Mouse (Mus musculus) MEL (cell line): ENCODE results near the gene Ppa1. TPM values are rescaled to one million over a fixed set of nuclear protein-coding genes. Genes with fewer than 3 reads are reported as not detected.
A peak's percentile ranks its signal among the peaks of the same experiment; 100 is the strongest.
"Not testable (repeated sequence)": the region's sequence is repeated elsewhere in the genome, so short reads cannot be mapped to it uniquely, and the experiment has no call there.

ENCODE experiments used
- DNase-seq: peaks from one replicate; pipeline ENCODE4 v3.0.0; 2011; ENCODE audit warnings: low read depth, low spot score
- H3K27ac ChIP-seq: 2 replicates; pipeline ENCODE4 v1.5.1; 2012; ENCODE audit warnings: low read depth, mild to moderate bottlenecking, control low read depth, low read length, moderate library complexity; ENCODE audit not compliant: control insufficient read depth
- H3K27me3 ChIP-seq, 2 experiments: fragments of 150-350 bp in 1 of 2; sonication (generic) in 1 of 2; 2 replicates each; pipeline ENCODE4 v1.6.1; 2012; ENCODE audit warnings: low read length in 2 of 2, mild to moderate bottlenecking in 2 of 2, improper control_type of control experiment in 1 of 2, moderate library complexity in 1 of 2; ENCODE audit not compliant: insufficient read depth in 2 of 2, control insufficient read depth in 1 of 2
- H3K36me3 ChIP-seq, 2 experiments: 2 replicates each; pipeline ENCODE4 v1.6.1; 2012 to 2014; ENCODE audit warnings: low read length in 2 of 2, improper control_type of control experiment in 1 of 2, inconsistent platforms in 1 of 2, mild to moderate bottlenecking in 1 of 2; ENCODE audit not compliant: insufficient read depth in 2 of 2, control insufficient read depth in 1 of 2
- H3K4me1 ChIP-seq, 2 experiments: fragments of 150-350 bp in 1 of 2; sonication (generic) in 1 of 2; 2 replicates each; pipeline ENCODE4 v1.6.1; 2012; ENCODE audit warnings: low read length in 2 of 2, improper control_type of control experiment in 1 of 2, mild to moderate bottlenecking in 1 of 2; ENCODE audit not compliant: insufficient read depth in 2 of 2, control insufficient read depth in 1 of 2
- H3K4me3 ChIP-seq, 2 experiments: fragments of 150-350 bp in 1 of 2; sonication (generic) in 1 of 2; 2 replicates each; pipeline ENCODE4 v1.5.1; 2012; ENCODE audit warnings: low read depth in 2 of 2, low read length in 2 of 2, mild to moderate bottlenecking in 2 of 2, moderate library complexity in 2 of 2, control low read depth in 1 of 2, improper control_type of control experiment in 1 of 2; ENCODE audit not compliant: control insufficient read depth in 1 of 2, insufficient read depth in 1 of 2
- H3K79me2 ChIP-seq: 2 replicates; pipeline ENCODE4 v1.6.1; 2012; ENCODE audit warnings: mild to moderate bottlenecking, low read length, moderate library complexity; ENCODE audit not compliant: control insufficient read depth, poor library complexity, insufficient read depth
- H3K9ac ChIP-seq: 2 replicates; pipeline ENCODE4 v1.6.1; 2012; ENCODE audit warnings: low read depth, mild to moderate bottlenecking, control low read depth, low read length, moderate library complexity; ENCODE audit not compliant: control insufficient read depth, poor library complexity, severe bottlenecking
- H3K9me3 ChIP-seq: fragments of 150-350 bp; sonication (generic); replicated peaks from 2 replicates; pipeline ENCODE4 v1.6.1; 2012; ENCODE audit warnings: mild to moderate bottlenecking, low read length, improper control_type of control experiment, moderate library complexity; ENCODE audit not compliant: insufficient read depth
- CHD2 ChIP-seq: IDR thresholded peaks from 2 replicates; pipeline ENCODE4 v1.6.1; 2011; ENCODE audit warnings: low read length, improper control_type of control experiment
- CTCF ChIP-seq, 3 experiments: IDR thresholded peaks in 2 of 3; conservative IDR thresholded peaks in 1 of 3; 2 replicates each; pipeline ENCODE4 v1.5.1; 2011 to 2012; ENCODE audit warnings: low read length in 3 of 3, low read depth in 2 of 3, mild to moderate bottlenecking in 2 of 3, improper control_type of control experiment in 1 of 3, inconsistent platforms in 1 of 3, mixed read lengths in 1 of 3, moderate library complexity in 1 of 3; ENCODE audit not compliant: control insufficient read depth in 1 of 3, insufficient read depth in 1 of 3, poor library complexity in 1 of 3, severe bottlenecking in 1 of 3
- EP300 ChIP-seq, 2 experiments: IDR thresholded peaks; 2 replicates each; pipeline ENCODE4 v1.6.1; 2011; ENCODE audit warnings: improper control_type of control experiment in 2 of 2, low read length in 2 of 2, low read depth in 1 of 2, mild to moderate bottlenecking in 1 of 2
- ETS1 ChIP-seq: IDR thresholded peaks from 2 replicates; pipeline ENCODE4 v1.6.1; 2012; ENCODE audit warnings: low read depth, mild to moderate bottlenecking, inconsistent platforms, low read length, improper control_type of control experiment, moderate library complexity
- HCFC1 ChIP-seq: IDR thresholded peaks from 2 replicates; pipeline ENCODE4 v1.6.1; 2012; ENCODE audit warnings: low read depth, mild to moderate bottlenecking, inconsistent platforms, low read length, improper control_type of control experiment, moderate library complexity
- JUND ChIP-seq: IDR thresholded peaks from 2 replicates; pipeline ENCODE4 v1.6.1; 2011; ENCODE audit warnings: low read depth, mild to moderate bottlenecking, improper control_type of control experiment, low read length
- MAX ChIP-seq: IDR thresholded peaks from 2 replicates; pipeline ENCODE4 v1.6.1; 2011; ENCODE audit warnings: low read length, improper control_type of control experiment
- MXI1 ChIP-seq: IDR thresholded peaks from 2 replicates; pipeline ENCODE4 v1.6.1; 2011; ENCODE audit warnings: mild to moderate bottlenecking, low read depth, low read length, improper control_type of control experiment
- MYB ChIP-seq: IDR thresholded peaks from 2 replicates; pipeline ENCODE4 v1.6.1; 2011; ENCODE audit warnings: mild to moderate bottlenecking, low read depth, low read length, improper control_type of control experiment
- NELFE ChIP-seq: IDR thresholded peaks from 2 replicates; pipeline ENCODE4 v1.6.1; 2011; ENCODE audit warnings: low read depth, low read length, improper control_type of control experiment
- NRF1 ChIP-seq: IDR thresholded peaks from 2 replicates; pipeline ENCODE4 v1.6.1; 2014; ENCODE audit warnings: low read depth, mild to moderate bottlenecking, inconsistent platforms, low read length, improper control_type of control experiment, moderate library complexity; ENCODE audit not compliant: poor library complexity, insufficient read depth, severe bottlenecking
- RAD21 ChIP-seq: IDR thresholded peaks from 2 replicates; pipeline ENCODE4 v1.6.1; 2011; ENCODE audit warnings: mild to moderate bottlenecking, low read depth, low read length, improper control_type of control experiment
- SIN3A ChIP-seq: IDR thresholded peaks from 2 replicates; pipeline ENCODE4 v1.6.1; 2012; ENCODE audit warnings: low read length, improper control_type of control experiment, inconsistent platforms
- SMC3 ChIP-seq: IDR thresholded peaks from 2 replicates; pipeline ENCODE4 v1.6.1; 2011; ENCODE audit warnings: low read depth, low read length, improper control_type of control experiment
- TAL1 ChIP-seq: IDR thresholded peaks from 2 replicates; pipeline ENCODE4 v1.6.1; 2012; ENCODE audit warnings: mild to moderate bottlenecking, inconsistent platforms, low read length, moderate library complexity, mixed read lengths
- TBP ChIP-seq: IDR thresholded peaks from 2 replicates; pipeline ENCODE4 v1.8.0; 2011; ENCODE audit warnings: low read depth, low read length, improper control_type of control experiment
- USF2 ChIP-seq, 2 experiments: IDR thresholded peaks; 2 replicates each; pipeline ENCODE4 v1.6.1; 2011 to 2012; ENCODE audit warnings: improper control_type of control experiment in 2 of 2, low read length in 2 of 2, borderline replicate concordance in 1 of 2, inconsistent platforms in 1 of 2, low read depth in 1 of 2, mild to moderate bottlenecking in 1 of 2; ENCODE audit not compliant: insufficient read depth in 1 of 2
- ZC3H11A ChIP-seq: IDR thresholded peaks from 2 replicates; pipeline ENCODE4 v1.6.1; 2012; ENCODE audit warnings: low read depth, mild to moderate bottlenecking, inconsistent platforms, low read length, improper control_type of control experiment
- ZNF384 ChIP-seq: IDR thresholded peaks from 2 replicates; pipeline ENCODE4 v1.6.1; 2012; ENCODE audit warnings: low read depth, mild to moderate bottlenecking, inconsistent platforms, low read length, improper control_type of control experiment
- polyA plus RNA-seq, 2 experiments: library from polyadenylated mRNA; stranded (reverse) in 1 of 2; unstranded in 1 of 2; fragments of >175 nt in 1 of 2; fragments of >200 nt in 1 of 2; gene quantifications; 2 replicates each; pipeline versions ENCODE4 v1.2.1 to v1.2.4; 2012; ENCODE audit warnings: low replicate concordance in 2 of 2, low read depth in 1 of 2; ENCODE audit not compliant: insufficient read length in 2 of 2, insufficient read depth in 1 of 2, missing spikeins in 1 of 2
- total RNA-seq: library from RNA; depleted of rRNA; stranded (reverse); fragments of 300-350 nt; gene quantifications from 2 replicates; pipeline ENCODE4 v1.2.3, GENCODE M21; 2012

Gene Ppa1
- total and polyA plus RNA-seq, 3 experiments: 197 to 201 TPM; not detected in 1

DNA sequence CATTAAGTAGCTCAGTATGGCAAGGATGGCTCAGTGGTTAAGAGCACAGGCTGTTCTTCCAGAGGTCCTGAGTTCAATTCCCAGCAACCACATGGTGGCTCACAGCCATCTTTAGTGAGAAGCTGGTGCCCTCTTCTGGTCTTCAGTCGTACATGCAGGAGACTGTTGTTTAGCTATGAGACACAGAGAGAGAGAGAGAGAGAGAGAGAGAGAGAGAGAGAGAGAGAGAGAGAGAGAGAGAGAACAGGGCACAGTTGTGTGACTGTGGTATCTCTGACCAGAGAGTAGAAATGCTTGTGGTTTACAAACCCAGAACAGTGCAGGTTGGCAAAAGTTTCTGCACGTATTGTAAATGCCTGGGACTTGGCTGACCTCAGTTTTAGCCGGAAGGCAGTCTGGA lies 24.5 kb upstream of the Ppa1 start:
- DNase-seq: peak; percentile 45
- H3K4me1 ChIP-seq: not testable (repeated sequence)

DNA sequence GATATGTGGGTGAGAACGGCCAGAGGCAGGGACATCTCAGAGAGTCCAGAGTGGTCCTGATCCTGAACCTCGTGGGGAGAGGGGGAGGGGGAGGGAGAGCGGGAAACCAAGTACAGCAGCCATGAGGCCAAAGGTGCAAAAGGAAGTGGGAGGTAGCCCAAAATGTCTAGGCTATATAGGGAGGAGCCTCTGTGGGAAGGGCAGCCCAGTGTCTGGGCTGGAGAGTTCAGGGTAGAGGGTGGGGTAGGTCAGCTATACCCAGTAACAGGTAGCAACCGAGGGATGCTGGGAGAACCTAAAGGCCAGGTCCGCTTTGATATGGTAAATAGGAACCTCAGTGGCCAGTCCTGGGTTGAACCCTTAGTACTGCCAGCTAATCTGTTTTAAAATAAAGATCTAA lies 23.6 kb upstream of the Ppa1 start:
- Histone ChIP-seq H3K27me3 (no peaks in the 10 kb centered on the region), H3K9me3 (no peaks in the 10 kb centered on the region)
- no peak for TF ChIP-seq ZNF384
- no peak for TF ChIP-seq TBP
- no peak for TF ChIP-seq MYB
- no peak for TF ChIP-seq SIN3A
- no peak for TF ChIP-seq NELFE
- no peak for TF ChIP-seq MXI1
- no peak for TF ChIP-seq ZC3H11A
- TF ChIP-seq NRF1: no peak
- TF ChIP-seq, all 39 proteins: peak for 0
- no peaks in the 10 kb centered on the region for H3K79me2 ChIP-seq
- no peak overlapping the region for H3K9ac ChIP-seq
- H3K4me3 ChIP-seq: no peak overlapping the region
- no peaks in the 10 kb centered on the region for H3K36me3 ChIP-seq
- no peaks in the 10 kb centered on the region for H3K4me1 ChIP-seq
- no peak for DNase-seq
- no peak overlapping the region for H3K27ac ChIP-seq

More for the DNA sequence above, 24.5 kb upstream of the Ppa1 start:
- H3K27ac ChIP-seq, H3K9ac ChIP-seq, H3K79me2 ChIP-seq, H3K27me3 ChIP-seq, H3K36me3 ChIP-seq, H3K9me3 ChIP-seq, H3K4me3 ChIP-seq: not testable (repeated sequence)
- TF ChIP-seq SMC3: peak; percentile 54
- TF ChIP-seq JUND: peak; percentile 98
- 0 out of 2 replicates have a peak, but pooled peaks have one; percentile 16 for TF ChIP-seq ZC3H11A
- TF ChIP-seq CTCF (IDR thresholded peaks at IDR 0.05 in 2 of 3, conservative IDR thresholded peaks at IDR 0.05 in 1 of 3; ENCODE audit: control insufficient read depth in 1 of 3, insufficient read depth in 1 of 3, low read depth in 2 of 3, low read length in 3 of 3, poor library complexity in 1 of 3, severe bottlenecking in 1 of 3): peak in 2 of 3 experiments; percentile 49 to 64; a peak in 5 of 6 replicates
- TF ChIP-seq RAD21: peak; percentile 47

DNA sequence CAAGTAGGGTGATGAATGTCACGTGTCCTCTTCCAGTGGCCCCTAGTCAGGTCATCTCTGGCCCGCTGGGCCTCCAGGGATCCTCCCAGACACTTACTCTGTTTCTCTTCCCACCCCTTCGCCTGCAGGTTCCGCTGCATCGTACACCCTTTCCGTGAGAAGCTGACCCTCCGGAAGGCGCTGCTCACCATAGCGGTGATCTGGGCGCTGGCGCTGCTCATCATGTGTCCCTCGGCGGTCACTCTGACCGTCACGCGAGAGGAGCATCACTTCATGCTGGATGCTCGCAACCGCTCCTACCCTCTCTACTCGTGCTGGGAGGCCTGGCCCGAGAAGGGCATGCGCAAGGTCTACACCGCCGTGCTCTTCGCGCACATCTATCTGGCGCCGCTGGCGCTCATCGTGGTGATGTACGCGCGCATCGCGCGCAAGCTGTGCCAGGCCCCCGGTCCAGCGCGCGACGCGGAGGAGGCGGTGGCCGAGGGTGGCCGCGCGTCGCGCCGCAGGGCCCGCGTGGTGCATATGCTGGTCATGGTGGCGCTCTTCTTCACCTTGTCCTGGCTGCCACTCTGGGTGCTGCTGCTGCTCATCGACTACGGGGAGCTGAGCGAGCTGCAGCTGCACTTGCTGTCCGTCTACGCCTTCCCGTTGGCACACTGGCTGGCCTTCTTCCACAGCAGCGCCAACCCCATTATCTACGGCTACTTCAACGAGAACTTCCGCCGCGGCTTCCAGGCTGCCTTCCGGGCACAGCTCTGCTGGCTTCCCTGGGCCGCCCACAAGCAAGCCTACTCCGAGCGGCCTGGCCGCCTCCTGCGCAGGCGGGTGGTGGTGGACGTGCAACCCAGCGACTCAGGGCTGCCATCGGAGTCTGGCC lies 22.7 kb upstream of the Ppa1 start:
- Histone ChIP-seq H3K4me1 (no peaks in the 10 kb centered on the region), H3K79me2 (no peaks in the 10 kb centered on the region), H3K9me3 (no peaks in the 10 kb centered on the region), H3K27ac (no peak overlapping the region), H3K27me3 (no peaks in the 10 kb centered on the region), H3K36me3 (no peaks in the 10 kb centered on the region), H3K4me3 (no peak overlapping the region), H3K9ac (no peak overlapping the region)
- TF ChIP-seq ZNF384: no peak
- no peak for TF ChIP-seq TAL1
- no peak for TF ChIP-seq HCFC1
- no peak for TF ChIP-seq EP300 (IDR thresholded peaks at IDR 0.05; ENCODE audit: low read depth in 1 of 2, low read length in 2 of 2)
- TF ChIP-seq USF2 (IDR thresholded peaks at IDR 0.05; ENCODE audit: borderline replicate concordance in 1 of 2, insufficient read depth in 1 of 2, low read depth in 1 of 2, low read length in 2 of 2): no peak
- TF ChIP-seq CHD2: no peak
- TF ChIP-seq NRF1: no peak
- TF ChIP-seq ETS1: no peak
- no peak for TF ChIP-seq MAX
- no peak for TF ChIP-seq JUND
- DNase-seq: no peak
